Mouse (Mus musculus): ENCODE measurements around the gene Pck1.

DNA sequence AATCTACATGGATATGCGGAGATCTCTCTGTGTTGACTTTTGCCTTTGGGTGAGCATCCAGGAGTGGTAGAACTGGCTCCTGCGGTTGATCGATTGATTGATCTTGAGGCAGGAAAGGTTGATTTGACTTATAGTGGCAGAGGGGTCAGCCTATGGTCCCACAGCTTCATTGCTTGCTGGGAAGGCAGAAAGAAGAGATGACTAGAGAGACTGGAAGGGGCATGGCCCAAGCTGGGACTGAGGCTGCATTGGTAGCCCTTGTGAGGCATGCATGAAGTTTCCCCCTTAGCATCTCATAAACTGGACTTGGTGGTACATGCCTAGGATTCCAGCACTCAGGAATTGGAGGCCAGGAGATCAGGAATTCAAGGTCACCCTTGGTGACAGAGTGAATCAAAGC is 54.2 kb downstream of the Pck1 start:
- TF ChIP-seq CTCF (IDR thresholded peaks at IDR 0.05; ENCODE audit: low read depth) (no peak), EP300 (IDR thresholded peaks at IDR 0.05; ENCODE audit: low read depth) (no peak)
